Mouse (Mus musculus): ENCODE results near the gene Rd3l. TPM values are rescaled to one million over a fixed set of nuclear protein-coding genes. Genes with fewer than 3 reads are reported as not detected.
A peak's percentile ranks its signal among the peaks of the same experiment; 100 is the strongest.
"Not testable (repeated sequence)": the region's sequence is repeated elsewhere in the genome, so short reads cannot be mapped to it uniquely, and the experiment has no call there.

Rd3l gene
- polyA plus RNA-seq, 1 experiment from 2014 or later, result not detected

- 38% methylated on average over 9 of the region's 9 CpGs for WGBS
- peak; percentile 64; the same call in 1 of the 2 replicates for ATAC-seq (ENCODE audit: borderline replicate concordance, extremely low read depth, low FRiP score, low TSS enrichment)
Measured at GRCm38 (mm10) chr12:111958101-111958865, 22.8 kb downstream of the Rd3l start.

DNA sequence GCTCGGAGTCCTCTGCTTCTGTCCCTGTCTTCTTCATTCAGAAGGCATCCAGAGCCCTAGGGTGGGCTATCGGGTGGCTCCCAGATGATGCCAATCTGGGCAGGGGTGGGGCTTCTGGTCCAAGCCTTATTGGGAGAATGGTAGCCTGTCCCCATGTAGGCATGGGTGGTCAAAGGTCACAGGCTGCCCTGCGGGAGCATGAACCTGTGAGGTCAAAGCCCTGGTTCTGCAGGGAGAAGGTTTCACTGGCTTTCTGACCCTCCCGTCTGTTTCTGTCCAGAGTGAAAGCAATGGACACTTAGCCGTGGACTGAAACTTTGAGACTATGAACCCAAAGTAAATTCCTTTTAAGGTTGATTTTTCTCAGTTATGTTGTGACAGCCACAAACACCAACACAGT, 24.9 kb downstream of the Rd3l start:
- H3K9me3 ChIP-seq, result no peaks in the 10 kb centered on the region
- H3K4me1 ChIP-seq, result peaks cover 20% of the 10 kb centered on the region
- H3K4me3 ChIP-seq, result no peak overlapping the region
- peaks cover 21% of the 10 kb centered on the region for H3K36me3 ChIP-seq
- H3K27ac ChIP-seq, result no peak overlapping the region
- no peak overlapping the region for H3K4me2 ChIP-seq
- H3K27me3 ChIP-seq, result no peaks in the 10 kb centered on the region
- 67% methylated on average over 5 of the region's 5 CpGs for WGBS
- H3K9ac ChIP-seq, result no peak overlapping the region
- ATAC-seq (ENCODE audit: borderline replicate concordance, extremely low read depth, low FRiP score, low TSS enrichment), result no peak

More at GRCm38 (mm10) chr12:111958101-111958865, 22.8 kb downstream of the Rd3l start:
- Histone ChIP-seq H3K9me3 (no peaks in the 10 kb centered on the region), H3K4me2 (no peak overlapping the region), H3K4me3 (no peak overlapping the region), H3K9ac (no peak overlapping the region), H3K36me3 (peaks cover 35% of the 10 kb centered on the region), H3K27me3 (no peaks in the 10 kb centered on the region), H3K27ac (no peak overlapping the region), H3K4me1 (peaks cover 9% of the 10 kb centered on the region; the same call in 1 of the 2 replicates)

GRCm38 (mm10) chr12:111951701-111952100, 29.4 kb downstream of the Rd3l start:
- H3K36me3 ChIP-seq, result no peaks in the 10 kb centered on the region
- H3K9ac ChIP-seq, result no peak overlapping the region
- ATAC-seq (ENCODE audit: borderline replicate concordance, extremely low read depth, low FRiP score, low TSS enrichment), result peak; percentile 21; the same call in 1 of the 2 replicates
- H3K9me3 ChIP-seq, result no peaks in the 10 kb centered on the region
- WGBS, result 27% methylated on average over 5 of the region's 5 CpGs
- H3K27me3 ChIP-seq, result no peaks in the 10 kb centered on the region
- H3K27ac ChIP-seq, result 0 out of 2 replicates have a peak overlapping the region, but pooled peaks have one; percentile 38
- H3K4me3 ChIP-seq, result no peak overlapping the region
- no peak overlapping the region for H3K4me2 ChIP-seq
- peaks cover 21% of the 10 kb centered on the region for H3K4me1 ChIP-seq

- H3K27me3 ChIP-seq, result no peaks in the 10 kb centered on the region
- 34% methylated on average over 5 of the region's 5 CpGs for WGBS
- no peak for ATAC-seq (ENCODE audit: borderline replicate concordance, extremely low read depth, low FRiP score, low TSS enrichment)
Measured at GRCm38 (mm10) chr12:111950486-111950885, 30.6 kb downstream of the Rd3l start.

GRCm38 (mm10) chr12:111946716-111947115, 34.4 kb downstream of the Rd3l start:
- H3K9ac ChIP-seq, result no peak overlapping the region
- no peak for ATAC-seq (ENCODE audit: borderline replicate concordance, extremely low read depth, low FRiP score, low TSS enrichment)
- no peak overlapping the region for H3K4me2 ChIP-seq
- 41% methylated on average over 2 of the region's 2 CpGs for WGBS
- H3K4me3 ChIP-seq, result no peak overlapping the region
- no peaks in the 10 kb centered on the region for H3K27me3 ChIP-seq
- peak overlapping the region; percentile 62 for H3K27ac ChIP-seq
- no peaks in the 10 kb centered on the region for H3K36me3 ChIP-seq
- peaks cover 48% of the 10 kb centered on the region for H3K4me1 ChIP-seq
- no peaks in the 10 kb centered on the region for H3K9me3 ChIP-seq

More at GRCm38 (mm10) chr12:111950486-111950885, 30.6 kb downstream of the Rd3l start:
- Histone ChIP-seq H3K4me3 (no peak overlapping the region), H3K27ac (0 out of 2 replicates have a peak overlapping the region, but pooled peaks have one; percentile 13), H3K36me3 (no peaks in the 10 kb centered on the region), H3K9me3 (no peaks in the 10 kb centered on the region), H3K4me2 (no peak overlapping the region), H3K4me1 (peaks cover 30% of the 10 kb centered on the region), H3K9ac (no peak overlapping the region)

GRCm38 (mm10) chr12:111945765-111946655, 35.1 kb downstream of the Rd3l start:
- peak; percentile 75 for ATAC-seq (ENCODE audit: borderline replicate concordance, extremely low read depth, low FRiP score, low TSS enrichment)
- 34% methylated on average over 13 of the region's 15 CpGs for WGBS
- H3K9me3 ChIP-seq, result not testable (repeated sequence)

DNA sequence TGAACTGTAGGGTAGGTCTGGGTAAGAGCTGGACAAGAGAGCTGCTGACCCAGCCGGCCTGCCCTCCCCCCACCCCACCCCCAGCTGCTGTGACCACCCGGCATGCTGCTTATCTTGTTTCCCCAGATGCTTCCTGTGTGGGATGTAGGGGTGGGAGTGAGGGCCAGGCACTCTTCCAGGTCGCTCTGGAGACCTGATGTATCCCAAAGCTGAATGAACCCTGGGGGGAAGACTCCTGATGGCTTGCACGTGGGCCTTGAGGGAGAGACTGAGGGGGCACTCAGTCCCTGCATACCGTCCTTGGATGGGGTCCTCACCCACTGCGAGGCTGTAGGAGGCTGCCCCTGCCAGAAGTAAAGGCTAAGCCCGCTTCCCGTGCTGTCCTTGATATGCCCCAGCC, 36.0 kb downstream of the Rd3l start:
- Histone ChIP-seq H3K9me3 (no peaks in the 10 kb centered on the region), H3K27me3 (no peaks in the 10 kb centered on the region), H3K4me2 (peak overlapping the region; percentile 24; the same call in 1 of the 2 replicates), H3K4me1 (peaks cover 39% of the 10 kb centered on the region), H3K36me3 (no peaks in the 10 kb centered on the region), H3K9ac (no peak overlapping the region), H3K27ac (peak overlapping the region; percentile 95), H3K4me3 (no peak overlapping the region)
- 16% methylated on average over 8 of the region's 8 CpGs for WGBS
- peak; percentile 70 for ATAC-seq (ENCODE audit: borderline replicate concordance, extremely low read depth, low FRiP score, low TSS enrichment)

More at GRCm38 (mm10) chr12:111945765-111946655, 35.1 kb downstream of the Rd3l start:
- not testable (repeated sequence) for H3K4me3 ChIP-seq, H3K27me3 ChIP-seq, H3K9ac ChIP-seq, H3K36me3 ChIP-seq
- peak overlapping the region; percentile 24; the same call in 1 of the 2 replicates for H3K4me2 ChIP-seq
- peak overlapping the region; percentile 95 for H3K27ac ChIP-seq
- H3K4me1 ChIP-seq, result peaks cover 44% of the 10 kb centered on the region

DNA sequence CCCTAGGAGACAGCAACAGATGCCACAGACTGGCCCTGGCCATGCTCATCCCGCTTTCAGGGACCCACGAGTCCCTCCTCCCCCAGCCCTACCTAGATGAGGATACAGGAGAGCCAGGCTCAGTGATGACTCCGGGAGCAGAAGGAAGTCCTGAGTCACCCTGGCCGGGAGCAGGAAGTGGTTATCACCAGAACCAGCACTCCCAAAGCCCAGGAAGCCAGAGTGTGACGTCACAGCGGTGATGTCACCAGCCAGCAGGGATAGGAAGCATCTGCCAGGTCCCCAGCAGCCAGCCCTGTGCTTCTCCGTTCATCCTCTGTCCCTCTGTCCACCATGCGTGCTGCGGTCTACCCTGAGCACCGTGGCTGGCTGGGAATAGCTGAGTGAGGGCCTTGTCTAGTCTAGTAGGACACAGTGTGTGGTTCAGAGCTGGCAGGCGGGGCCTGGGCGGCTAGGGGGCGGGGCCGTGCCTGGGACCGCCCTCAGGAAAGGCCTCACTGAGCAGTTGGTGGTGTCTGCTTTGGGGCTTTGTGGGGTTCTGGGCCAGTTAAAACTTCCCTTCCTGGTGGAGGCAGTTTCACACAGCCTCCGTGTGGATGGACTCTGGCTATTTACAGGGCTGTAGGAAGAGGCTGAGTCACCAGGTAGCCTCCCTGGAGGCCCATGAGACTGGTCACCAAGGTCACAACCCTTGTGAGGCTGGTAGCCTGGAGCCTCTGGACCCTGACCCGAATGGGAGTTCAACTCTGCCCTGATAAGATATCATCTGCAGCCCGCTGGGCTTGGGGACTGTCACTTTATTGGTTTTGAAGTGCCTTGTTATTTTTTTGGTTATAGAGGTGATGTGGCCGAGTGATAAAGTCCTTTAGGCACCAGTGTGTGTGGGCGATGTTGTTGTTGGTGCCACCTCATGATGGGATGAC, 36.8 kb downstream of the Rd3l start:
- not testable (repeated sequence) for H3K9ac ChIP-seq, H3K27me3 ChIP-seq, H3K36me3 ChIP-seq, H3K9me3 ChIP-seq
- Histone ChIP-seq H3K4me1 (peaks cover 38% of the 10 kb centered on the region), H3K4me3 (0 out of 2 replicates have a peak overlapping the region, but pooled peaks have one; percentile 9), H3K4me2 (peak overlapping the region; percentile 31; the same call in 1 of the 2 replicates), H3K27ac (peak overlapping the region; percentile 95)
- peak; percentile 71 for ATAC-seq (ENCODE audit: borderline replicate concordance, extremely low read depth, low FRiP score, low TSS enrichment)
- 53% methylated on average over 17 of the region's 20 CpGs for WGBS

GRCm38 (mm10) chr12:111943421-111944064, 37.6 kb downstream of the Rd3l start:
- Histone ChIP-seq H3K27me3 (no peaks in the 10 kb centered on the region), H3K4me2 (peak overlapping the region; percentile 31; the same call in 1 of the 2 replicates), H3K9me3 (no peaks in the 10 kb centered on the region), H3K4me1 (peaks cover 43% of the 10 kb centered on the region), H3K27ac (peak overlapping the region; percentile 95), H3K36me3 (no peaks in the 10 kb centered on the region), H3K4me3 (0 out of 2 replicates have a peak overlapping the region, but pooled peaks have one; percentile 9), H3K9ac (no peak overlapping the region)
- no peak for ATAC-seq (ENCODE audit: borderline replicate concordance, extremely low read depth, low FRiP score, low TSS enrichment)
- WGBS, result 69% methylated on average over 10 of the region's 10 CpGs

DNA sequence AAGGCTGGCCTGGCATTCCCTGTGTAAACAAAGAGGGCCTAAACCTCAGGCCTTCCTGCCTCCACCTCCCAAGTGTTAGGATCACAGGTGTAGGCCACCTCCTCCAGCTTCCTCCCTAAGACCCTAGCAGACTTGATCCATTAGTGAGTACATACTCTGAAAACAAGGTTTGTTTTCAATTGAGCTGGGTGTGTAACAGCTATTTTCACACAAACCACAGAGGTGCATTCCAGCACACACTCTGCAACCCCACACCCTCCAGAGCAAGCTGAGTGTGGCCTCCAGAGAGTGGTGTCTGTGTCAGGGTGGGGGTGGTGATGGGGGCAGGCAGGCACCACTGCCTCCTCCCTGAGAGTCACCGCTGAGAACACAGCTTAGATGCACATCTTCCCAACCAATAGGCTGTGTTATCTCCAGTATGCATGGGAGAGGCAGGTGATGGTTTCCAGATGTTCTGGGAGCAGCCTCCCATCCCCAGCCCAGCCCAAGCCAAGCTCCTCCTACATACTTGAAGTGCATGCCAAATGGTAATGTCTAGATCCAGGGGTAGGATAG, 42.4 kb downstream of the Rd3l start:
- H3K9ac ChIP-seq, result no peak overlapping the region

More for the DNA sequence above, 42.4 kb downstream of the Rd3l start:
- Histone ChIP-seq H3K27ac (peak overlapping the region; percentile 92), H3K9me3 (no peaks in the 10 kb centered on the region), H3K27me3 (no peaks in the 10 kb centered on the region), H3K4me2 (no peak overlapping the region), H3K4me3 (no peak overlapping the region), H3K36me3 (no peaks in the 10 kb centered on the region), H3K4me1 (peaks cover 61% of the 10 kb centered on the region)
- ATAC-seq (ENCODE audit: borderline replicate concordance, extremely low read depth, low FRiP score, low TSS enrichment), result peak; percentile 31; the same call in 1 of the 2 replicates
- WGBS, result 38% methylated on average over 1 of the region's 1 CpGs

Data from lung, embryonic 15.5 days (tissue).